8 mouse cellular contexts compared by ENCODE assay signal in genomic region chr3:152981988-152982387, GRCm38 (mm10). TPM values are rescaled to one million over a fixed set of nuclear protein-coding genes. Genes with fewer than 3 reads are reported as not detected.
DNase-seq lines count a peak whose midpoint lies in the region; ATAC-seq lines count a peak whose summit lies in the region.

Gene St6galnac5 (minus strand): TSS chr3:152982246.

- no peak for ATAC-seq in liver, embryonic 13.5 days (ENCODE audit: low read depth)
- no peak; the same call in 1 of the 2 replicates for ATAC-seq in megakaryocyte progenitor cell, adult 5-6 weeks (replicated peaks; ENCODE audit: poor library complexity)

- H3K4me1 ChIP-seq in liver, embryonic 13.5 days (replicated peaks), result peaks cover 28% of the 10 kb centered on the region

- DNase-seq in cerebellum, adult 8-10 months, result peak; percentile 13
- no peak for DNase-seq in cerebellum, adult 9-10 months
- DNase-seq in thymus, postnatal 14 days, result peak; percentile 21
- no peak for DNase-seq in thymus, postnatal 36 days
- peak; percentile 49 for DNase-seq in kidney, postnatal 10 days
- DNase-seq in liver, embryonic 13.5 days, result no peak
- peak; percentile 62 for DNase-seq in right cerebral cortex, postnatal 25 days

- peaks cover 56% of the 10 kb centered on the region for H3K27me3 ChIP-seq in liver, embryonic 13.5 days

- peak within 1 kb of the TSS; percentile 52 for H3K4me2 ChIP-seq in liver, embryonic 13.5 days

- H3K36me3 ChIP-seq in liver, embryonic 13.5 days, result no peaks in the 10 kb centered on the region

- H3K9ac ChIP-seq in liver, embryonic 13.5 days, result no peak within 1 kb of the TSS

- no peak within 1 kb of the TSS for H3K27ac ChIP-seq in liver, embryonic 13.5 days

- H3K9me3 ChIP-seq in liver, embryonic 13.5 days (replicated peaks), result no peaks in the 10 kb centered on the region

- H3K4me3 ChIP-seq in liver, embryonic 13.5 days (replicated peaks), result peak within 1 kb of the TSS; percentile 25

- 2% methylated on average over 17 of the region's 17 CpGs for WGBS in liver, embryonic 13.5 days (ENCODE audit: insufficient replicate concordance)

RNA-seq across cellular contexts. Expression of gene St6galnac5, which starts in this region (rescaled TPM):
- 0.02 and 0.06 TPM in 2 replicates for polyA plus RNA-seq in liver, embryonic 13.5 days (2015; fragmentation: Nextera tagmentation; extraction: Ambion mirVana)
- not detected in 2 replicates for total RNA-seq in megakaryocyte progenitor cell, adult 5-6 weeks (2015)
- 0.08 TPM in 1 of 2 replicates, not detected in the other for total RNA-seq in megakaryocyte progenitor cell, adult 5-6 weeks (2017)

Comparison
In these comparisons a context has a peak if more than half of its experiments do, and no peak if none do; other contexts are left out.
1. DNase-seq: peak in cerebellum, adult 8-10 months (single experiment), thymus, postnatal 14 days (single experiment), kidney, postnatal 10 days (single experiment) and right cerebral cortex, postnatal 25 days (single experiment); none in cerebellum, adult 9-10 months (single experiment), thymus, postnatal 36 days (0 of 2) and liver, embryonic 13.5 days (single experiment).